Mouse (Mus musculus) T-helper 17 cell (primary cell): ENCODE data around the gene Zmiz2.
"Not testable (repeated sequence)": the region's sequence is repeated elsewhere in the genome, so short reads cannot be mapped to it uniquely, and the experiment has no call there.

Source experiments
- in situ Hi-C, 2 experiments: fragments of 300-600 bp; cut with MboI, MseI; formaldehyde crosslinking; loops; 1 replicate in 1 of 2; 2 replicates in 1 of 2; pipeline ENCODE4 v1.15.1; 2025; ENCODE audit warnings: high pct_unique_total_duplicates in 2 of 2

Gene Zmiz2

GRCm38 (mm10) chr11:6388726-6389413, at the start of gene Zmiz2:
Zmiz2 (plus strand) TSS chr11:6389074.
- in situ Hi-C loops, result no loop called here

GRCm38 (mm10) chr11:6345956-6346355, 42.9 kb upstream of the Zmiz2 start:
- in situ Hi-C loops, result loop anchor here in 1 of 2 experiments (5.0 kb wide), 1 partner anchor 39 kb away; no protein-coding TSS in a partner anchor

GRCm38 (mm10) chr11:6346966-6347365, 41.9 kb upstream of the Zmiz2 start:
- in situ Hi-C loops, result loop anchor here in 1 of 2 experiments (5.0 kb wide), 1 partner anchor 40 kb away; no protein-coding TSS in a partner anchor

GRCm38 (mm10) chr11:6348681-6349200, 40.1 kb upstream of the Zmiz2 start:
- in situ Hi-C loops, result loop anchor here in 1 of 2 experiments (5.0 kb wide), 1 partner anchor 41 kb away; no protein-coding TSS in a partner anchor

GRCm38 (mm10) chr11:6349586-6349985, 39.3 kb upstream of the Zmiz2 start:
- in situ Hi-C loops, result loop anchor here in 1 of 2 experiments (5.0 kb wide), 1 partner anchor 42 kb away; no protein-coding TSS in a partner anchor

GRCm38 (mm10) chr11:6355106-6355505, 33.8 kb upstream of the Zmiz2 start:
- in situ Hi-C loops, result no loop called here

GRCm38 (mm10) chr11:6364581-6365275, 24.1 kb upstream of the Zmiz2 start:
- in situ Hi-C loops, result no loop called here

- in situ Hi-C loops, result no loop called here
These were observed 23.0 kb upstream of the Zmiz2 start for GRCm38 (mm10) chr11:6365885-6366284.

GRCm38 (mm10) chr11:6366434-6366833, 22.4 kb upstream of the Zmiz2 start:
- in situ Hi-C loops, result no loop called here

GRCm38 (mm10) chr11:6367156-6367555, 21.7 kb upstream of the Zmiz2 start:
- in situ Hi-C loops, result no loop called here

- in situ Hi-C loops, result not testable (repeated sequence)
These were observed 20.9 kb upstream of the Zmiz2 start for GRCm38 (mm10) chr11:6367986-6368385.

GRCm38 (mm10) chr11:6371376-6372155, 17.3 kb upstream of the Zmiz2 start:
- in situ Hi-C loops, result no loop called here

- in situ Hi-C loops, result no loop called here
These were observed 16.1 kb upstream of the Zmiz2 start for GRCm38 (mm10) chr11:6372784-6373183.

GRCm38 (mm10) chr11:6380916-6381315, 8.0 kb upstream of the Zmiz2 start:
- in situ Hi-C loops, result no loop called here

GRCm38 (mm10) chr11:6388126-6388725, 648 bp upstream of the Zmiz2 start:
- in situ Hi-C loops, result no loop called here

- in situ Hi-C loops, result no loop called here
These were observed 628 bp downstream of the Zmiz2 start for GRCm38 (mm10) chr11:6389483-6389921.

GRCm38 (mm10) chr11:6390376-6391053, 1.6 kb downstream of the Zmiz2 start:
- in situ Hi-C loops, result no loop called here

GRCm38 (mm10) chr11:6391516-6392276, 2.8 kb downstream of the Zmiz2 start:
- in situ Hi-C loops, result no loop called here

- in situ Hi-C loops, result no loop called here
These were observed 4.0 kb downstream of the Zmiz2 start for GRCm38 (mm10) chr11:6392857-6393256.

- in situ Hi-C loops, result no loop called here
These were observed 5.0 kb downstream of the Zmiz2 start for GRCm38 (mm10) chr11:6393866-6394265.
